Mouse (Mus musculus): ENCODE data around the gene Ppt2.

The Ppt2 gene

GRCm38 (mm10) chr17:34655581-34655991 lies 27.3 kb upstream of the Ppt2 start:
- no peak for DNase-seq

- DNase-seq, result no peak
These were observed 26.9 kb upstream of the Ppt2 start for GRCm38 (mm10) chr17:34655160-34655559.

- DNase-seq, result no peak
These were observed 26.1 kb upstream of the Ppt2 start for GRCm38 (mm10) chr17:34654392-34654791.

- no peak for DNase-seq
These were observed 25.5 kb upstream of the Ppt2 start for GRCm38 (mm10) chr17:34653746-34654285.

- DNase-seq, result no peak
These were observed 24.7 kb upstream of the Ppt2 start for GRCm38 (mm10) chr17:34652985-34653384.

GRCm38 (mm10) chr17:34652546-34652945 lies 24.2 kb upstream of the Ppt2 start:
- DNase-seq, result no peak

- DNase-seq, result no peak
These were observed 23.4 kb upstream of the Ppt2 start for GRCm38 (mm10) chr17:34651507-34652221.

- DNase-seq, result no peak
These were observed 22.5 kb upstream of the Ppt2 start for GRCm38 (mm10) chr17:34650781-34651180.

- no peak for DNase-seq
These were observed 21.0 kb upstream of the Ppt2 start for GRCm38 (mm10) chr17:34649106-34649864.

- DNase-seq, result no peak
These were observed 20.0 kb upstream of the Ppt2 start for GRCm38 (mm10) chr17:34648141-34648890.

GRCm38 (mm10) chr17:34646906-34647787 lies 18.8 kb upstream of the Ppt2 start, which contains the start of gene Atf6b:
TSS of gene Atf6b (plus strand) at chr17:34647146.
- peak; percentile 96 to 98 for DNase-seq

- DNase-seq, result no peak
These were observed 17.7 kb upstream of the Ppt2 start for GRCm38 (mm10) chr17:34645831-34646511.

GRCm38 (mm10) chr17:34645256-34645829 lies 17.0 kb upstream of the Ppt2 start:
- DNase-seq, result no peak

- DNase-seq, result peak; percentile 90 to 93
These were observed 16.3 kb upstream of the Ppt2 start, which contains the start of gene Fkbpl for GRCm38 (mm10) chr17:34644608-34645007. TSS of gene Fkbpl (plus strand) at chr17:34644764.

- DNase-seq, result no peak
These were observed 15.6 kb upstream of the Ppt2 start for GRCm38 (mm10) chr17:34643944-34644343.

- no peak for DNase-seq
These were observed 15.1 kb upstream of the Ppt2 start for GRCm38 (mm10) chr17:34643379-34643778.

GRCm38 (mm10) chr17:34641945-34642344 lies 13.6 kb upstream of the Ppt2 start:
- no peak for DNase-seq

- DNase-seq, result no peak
These were observed 12.7 kb upstream of the Ppt2 start for GRCm38 (mm10) chr17:34640778-34641601.

GRCm38 (mm10) chr17:34639461-34640255 lies 11.3 kb upstream of the Ppt2 start:
- no peak for DNase-seq
